Mouse (Mus musculus) limb, embryonic 12.5 days (tissue): ENCODE results near the gene Rbfox1. TPM values are rescaled to one million over a fixed set of nuclear protein-coding genes. Genes with fewer than 3 reads are reported as not detected.
A peak's percentile ranks its signal among the peaks of the same experiment; 100 is the strongest.

ENCODE experiments used
- ATAC-seq: fragments of 200-750 bp; cut with Nextera tagmentation; 2 replicates; pipeline ENCODE4 v1.8.0; 2017; ENCODE audit warnings: low read depth, moderate TSS enrichment; ENCODE audit not compliant: insufficient number of reproducible peaks, insufficient read depth, low FRiP score, low TSS enrichment
- H3K27ac ChIP-seq: fragments of 300-500 bp; sonication (generic); 2 replicates; pipeline ENCODE4 v1.5.1; 2016; ENCODE audit warnings: mild to moderate bottlenecking, moderate library complexity
- H3K27me3 ChIP-seq: fragments of 300-500 bp; sonication (generic); 2 replicates; pipeline ENCODE4 v1.6.1; 2016; ENCODE audit warnings: mild to moderate bottlenecking, moderate library complexity
- H3K36me3 ChIP-seq: fragments of 300-500 bp; sonication (generic); 2 replicates; pipeline ENCODE4 v1.6.1; 2016; ENCODE audit warnings: mild to moderate bottlenecking, moderate library complexity
- H3K4me1 ChIP-seq: fragments of 300-500 bp; sonication (generic); replicated peaks from 2 replicates; pipeline ENCODE4 v1.6.1; 2016
- H3K4me2 ChIP-seq: fragments of 300-500 bp; sonication (generic); 2 replicates; pipeline ENCODE4 v1.6.1; 2016; ENCODE audit warnings: mild to moderate bottlenecking, moderate library complexity
- H3K4me3 ChIP-seq: fragments of 300-500 bp; sonication (generic); replicated peaks from 2 replicates; pipeline ENCODE4 v1.5.1; 2016; ENCODE audit warnings: mild to moderate bottlenecking
- H3K9ac ChIP-seq: fragments of 300-500 bp; sonication (generic); replicated peaks from 2 replicates; pipeline ENCODE4 v1.6.1; 2016; ENCODE audit warnings: mild to moderate bottlenecking, moderate library complexity
- H3K9me3 ChIP-seq: fragments of 300-500 bp; sonication (generic); 2 replicates; pipeline ENCODE4 v1.6.1; 2016; ENCODE audit warnings: mild to moderate bottlenecking, moderate library complexity
- WGBS: fragments of 180-500 bp; shearing (Covaris S2); methylation state at CpG from one replicate; pipeline ENCODE4 v1.1.7; 2016; 5-methylcytosine and 5-hydroxymethylcytosine counted together
- polyA plus RNA-seq: library from polyadenylated mRNA; unstranded; fragments of >200 nt; fragmentation: Nextera tagmentation; extraction: Ambion mirVana; gene quantifications from 2 replicates; pipeline ENCODE4 v1.2.1, GENCODE M21; 2016

Rbfox1 gene
- polyA plus RNA-seq, 1 experiment from 2014 or later = 1.9 TPM

DNA sequence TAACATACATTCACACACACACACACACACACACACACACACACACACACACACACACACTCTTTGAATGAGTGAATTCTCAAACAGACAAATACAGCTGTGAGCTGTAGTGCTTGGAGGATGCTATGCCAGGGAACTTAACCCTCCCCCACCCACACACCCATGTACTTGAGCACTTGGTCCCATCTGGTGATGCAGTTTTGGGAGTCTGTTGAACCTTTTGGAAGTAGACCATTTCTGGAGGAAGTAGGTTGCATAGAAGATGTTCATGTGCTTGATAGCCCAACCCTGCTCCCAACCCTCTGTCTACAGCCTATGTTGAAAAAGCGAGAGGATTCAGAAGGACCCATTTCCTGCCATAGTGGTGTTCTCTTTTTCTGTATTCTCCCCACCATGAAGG, 1378.1 kb downstream of the Rbfox1 start:
- Histone ChIP-seq H3K4me2 (no peak overlapping the region), H3K9me3 (no peaks in the 10 kb centered on the region), H3K9ac (no peak overlapping the region), H3K4me3 (no peak overlapping the region), H3K27me3 (no peaks in the 10 kb centered on the region), H3K4me1 (no peaks in the 10 kb centered on the region), H3K36me3 (no peaks in the 10 kb centered on the region), H3K27ac (no peak overlapping the region)
- WGBS = 86% methylated on average over 1 of the region's 1 CpGs
- ATAC-seq = no peak

DNA sequence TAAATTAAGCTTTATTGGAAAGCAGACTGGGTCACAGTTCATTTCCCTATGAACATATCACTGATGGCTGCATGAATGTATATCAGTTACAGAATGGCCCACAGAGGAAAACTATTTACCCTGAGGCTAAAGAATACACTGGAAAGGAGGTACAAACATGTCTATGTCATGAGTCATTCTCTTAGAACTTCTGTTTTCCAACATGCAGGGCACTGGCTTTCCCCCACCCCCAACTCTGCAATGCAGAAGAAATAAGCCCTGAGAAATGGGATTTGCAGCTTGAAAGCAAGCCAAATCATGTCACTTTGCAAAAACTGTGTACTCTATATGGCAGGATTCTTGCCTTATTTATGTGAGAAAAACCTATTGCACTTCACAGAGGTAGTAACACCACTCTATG, 1380.6 kb downstream of the Rbfox1 start:
- H3K4me1 ChIP-seq = 0 out of 2 replicates have a peak, but pooled peaks cover 3% of the 10 kb centered on the region
- no peaks in the 10 kb centered on the region for H3K27me3 ChIP-seq
- no peak overlapping the region for H3K4me2 ChIP-seq
- no peak overlapping the region for H3K4me3 ChIP-seq
- H3K9me3 ChIP-seq = no peaks in the 10 kb centered on the region
- ATAC-seq = no peak
- no peak overlapping the region for H3K9ac ChIP-seq
- H3K36me3 ChIP-seq = no peaks in the 10 kb centered on the region
- no peak overlapping the region for H3K27ac ChIP-seq

DNA sequence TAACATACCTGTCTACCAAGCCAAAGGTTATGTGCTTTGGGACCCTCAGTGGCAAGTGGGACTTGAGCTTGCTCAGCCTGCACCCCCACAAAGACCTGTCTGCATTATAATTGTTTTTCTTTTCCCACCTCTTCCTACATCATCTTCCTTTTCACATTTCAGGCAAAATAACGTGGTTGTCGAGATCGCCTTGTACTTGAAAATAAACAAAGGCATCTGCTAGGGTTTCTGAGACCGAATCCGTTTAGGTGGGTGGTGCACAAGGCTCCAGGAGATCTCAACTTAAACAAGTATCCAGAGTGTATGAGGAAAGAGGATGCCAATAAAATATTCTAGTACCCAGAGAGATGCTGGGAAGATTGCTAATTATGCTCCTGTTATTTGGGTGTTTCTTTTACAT, 1390.3 kb downstream of the Rbfox1 start:
- H3K4me1 ChIP-seq = peaks cover 12% of the 10 kb centered on the region
- WGBS = 90% methylated on average over 5 of the region's 5 CpGs
- H3K27ac ChIP-seq = no peak overlapping the region
- no peaks in the 10 kb centered on the region for H3K36me3 ChIP-seq
- no peak for ATAC-seq
- H3K4me3 ChIP-seq = no peak overlapping the region
- H3K27me3 ChIP-seq = no peaks in the 10 kb centered on the region
- H3K9ac ChIP-seq = no peak overlapping the region
- no peak overlapping the region for H3K4me2 ChIP-seq
- no peaks in the 10 kb centered on the region for H3K9me3 ChIP-seq

GRCm38 (mm10) chr16:7275901-7276300, 1390.7 kb downstream of the Rbfox1 start:
- WGBS = 36% methylated on average over 1 of the region's 1 CpGs

GRCm38 (mm10) chr16:7279544-7279943, 1394.4 kb downstream of the Rbfox1 start:
- H3K9ac ChIP-seq = no peak overlapping the region
- no peak overlapping the region for H3K27ac ChIP-seq
- WGBS = 71% methylated on average over 5 of the region's 5 CpGs
- H3K4me3 ChIP-seq = no peak overlapping the region
- H3K4me2 ChIP-seq = no peak overlapping the region
- 0 out of 2 replicates have a peak, but pooled peaks have one; percentile 66 for ATAC-seq
- H3K4me1 ChIP-seq = peaks cover 12% of the 10 kb centered on the region
- H3K27me3 ChIP-seq = no peaks in the 10 kb centered on the region
- H3K9me3 ChIP-seq = no peaks in the 10 kb centered on the region
- no peaks in the 10 kb centered on the region for H3K36me3 ChIP-seq

More at GRCm38 (mm10) chr16:7275901-7276300, 1390.7 kb downstream of the Rbfox1 start:
- H3K4me3 ChIP-seq = no peak overlapping the region
- ATAC-seq = no peak
- no peak overlapping the region for H3K9ac ChIP-seq
- peaks cover 12% of the 10 kb centered on the region for H3K4me1 ChIP-seq
- no peak overlapping the region for H3K4me2 ChIP-seq
- H3K27me3 ChIP-seq = no peaks in the 10 kb centered on the region
- H3K27ac ChIP-seq = no peak overlapping the region
- H3K9me3 ChIP-seq = no peaks in the 10 kb centered on the region
- H3K36me3 ChIP-seq = no peaks in the 10 kb centered on the region

- no peaks in the 10 kb centered on the region for H3K27me3 ChIP-seq
- H3K4me3 ChIP-seq = no peak overlapping the region
- WGBS = 88% methylated on average over 7 of the region's 7 CpGs
- no peaks in the 10 kb centered on the region for H3K36me3 ChIP-seq
- no peaks in the 10 kb centered on the region for H3K9me3 ChIP-seq
- no peak overlapping the region for H3K4me2 ChIP-seq
- H3K9ac ChIP-seq = no peak overlapping the region
- no peak overlapping the region for H3K27ac ChIP-seq
- no peak for ATAC-seq
- H3K4me1 ChIP-seq = peaks cover 12% of the 10 kb centered on the region
Observed at GRCm38 (mm10) chr16:7282257-7282656, 1397.1 kb downstream of the Rbfox1 start.

DNA sequence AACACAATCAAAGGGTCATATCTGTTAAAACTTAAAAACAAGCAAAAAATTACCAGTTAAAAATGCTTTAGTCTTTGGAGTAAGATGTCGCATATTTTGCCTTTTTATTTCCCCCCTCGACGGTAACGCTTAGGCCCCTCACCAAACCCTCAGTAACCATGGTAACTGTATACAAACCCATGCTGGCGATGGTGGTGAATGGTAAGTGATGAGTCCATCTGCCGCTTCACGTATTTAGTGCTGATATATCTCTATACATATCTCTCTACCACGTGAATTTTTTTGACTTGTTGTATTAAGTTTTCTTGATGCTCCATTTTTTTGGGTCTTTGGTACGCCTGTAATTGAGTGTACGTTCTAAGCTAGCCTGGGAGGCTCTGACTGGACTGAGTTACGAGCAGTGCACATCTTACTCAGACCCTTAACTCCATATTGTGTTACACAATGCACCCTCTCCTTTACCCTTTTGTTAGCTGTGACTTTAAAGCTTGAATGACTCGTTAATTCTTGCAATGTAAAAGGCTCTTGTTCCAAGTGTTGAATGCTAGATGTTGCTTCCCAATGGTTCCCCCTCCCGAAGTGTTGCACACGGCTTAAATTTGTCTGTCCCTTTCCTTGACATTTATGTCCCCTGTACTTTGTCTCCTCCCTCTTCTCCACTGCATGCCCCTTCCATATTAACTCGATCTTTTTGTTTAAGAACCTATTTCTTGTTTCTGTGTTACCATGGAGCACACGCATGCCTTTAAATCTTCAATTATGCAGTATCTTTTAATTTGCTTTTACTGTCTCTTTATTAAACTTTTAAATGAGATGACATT, 1408.0 kb downstream of the Rbfox1 start:
- no peak overlapping the region for H3K4me3 ChIP-seq
- H3K9ac ChIP-seq = no peak overlapping the region
- H3K36me3 ChIP-seq = no peaks in the 10 kb centered on the region
- 86% methylated on average over 16 of the region's 16 CpGs for WGBS
- H3K27me3 ChIP-seq = no peaks in the 10 kb centered on the region
- H3K9me3 ChIP-seq = no peaks in the 10 kb centered on the region
- no peaks in the 10 kb centered on the region for H3K4me1 ChIP-seq
- no peak overlapping the region for H3K4me2 ChIP-seq
- ATAC-seq = no peak
- H3K27ac ChIP-seq = no peak overlapping the region

GRCm38 (mm10) chr16:7302416-7302815, 1417.3 kb downstream of the Rbfox1 start:
- no peaks in the 10 kb centered on the region for H3K36me3 ChIP-seq
- no peaks in the 10 kb centered on the region for H3K4me1 ChIP-seq
- H3K9me3 ChIP-seq = no peaks in the 10 kb centered on the region
- 68% methylated on average over 3 of the region's 3 CpGs for WGBS
- no peak overlapping the region for H3K4me2 ChIP-seq
- H3K27ac ChIP-seq = no peak overlapping the region
- ATAC-seq = no peak
- H3K9ac ChIP-seq = no peak overlapping the region
- H3K27me3 ChIP-seq = no peaks in the 10 kb centered on the region
- H3K4me3 ChIP-seq = no peak overlapping the region

DNA sequence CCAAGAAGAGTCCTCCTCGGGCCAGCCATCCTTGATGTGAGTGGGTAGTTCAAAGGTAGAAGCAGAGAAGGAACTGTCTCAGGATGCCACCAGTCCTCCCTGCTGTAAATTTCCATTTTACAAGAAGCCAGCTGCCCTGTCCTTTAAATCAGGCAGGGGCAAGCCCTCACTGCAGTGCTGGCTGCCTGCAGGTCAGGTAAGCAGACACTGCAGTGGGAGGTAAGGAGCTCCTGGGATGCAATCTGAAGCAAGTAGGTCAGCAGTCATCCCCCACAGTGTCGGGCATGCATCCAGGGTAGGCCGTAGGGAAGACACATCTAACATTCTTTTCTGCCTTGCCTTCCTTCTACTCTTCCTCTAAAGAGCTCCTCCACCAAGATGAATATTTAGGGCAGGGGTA, 1444.0 kb downstream of the Rbfox1 start:
- Histone ChIP-seq H3K4me2 (no peak overlapping the region), H3K27ac (no peak overlapping the region), H3K36me3 (no peaks in the 10 kb centered on the region), H3K4me1 (no peaks in the 10 kb centered on the region), H3K4me3 (no peak overlapping the region), H3K27me3 (no peaks in the 10 kb centered on the region), H3K9me3 (no peaks in the 10 kb centered on the region), H3K9ac (no peak overlapping the region)
- ATAC-seq = no peak
- WGBS = 64% methylated on average over 3 of the region's 3 CpGs

- Histone ChIP-seq H3K36me3 (no peaks in the 10 kb centered on the region), H3K4me3 (no peak overlapping the region), H3K4me2 (no peak overlapping the region), H3K27me3 (no peaks in the 10 kb centered on the region), H3K9me3 (no peaks in the 10 kb centered on the region), H3K9ac (no peak overlapping the region), H3K27ac (no peak overlapping the region), H3K4me1 (peaks cover 7% of the 10 kb centered on the region)
- ATAC-seq = no peak
- WGBS = 67% methylated on average over 4 of the region's 4 CpGs
Observed at GRCm38 (mm10) chr16:7341186-7341585, 1456.0 kb downstream of the Rbfox1 start.

GRCm38 (mm10) chr16:7345298-7345697, 1460.1 kb downstream of the Rbfox1 start:
- no peak overlapping the region for H3K4me3 ChIP-seq
- peaks cover 29% of the 10 kb centered on the region for H3K4me1 ChIP-seq
- no peaks in the 10 kb centered on the region for H3K27me3 ChIP-seq
- ATAC-seq = no peak
- H3K9me3 ChIP-seq = no peaks in the 10 kb centered on the region
- H3K36me3 ChIP-seq = no peaks in the 10 kb centered on the region
- H3K27ac ChIP-seq = no peak overlapping the region
- no peak overlapping the region for H3K4me2 ChIP-seq
- WGBS = 55% methylated on average over 3 of the region's 3 CpGs
- H3K9ac ChIP-seq = no peak overlapping the region
